Mouse (Mus musculus): ENCODE data around the gene Wdr86.

- TF ChIP-seq CTCF (IDR thresholded peaks at IDR 0.05; ENCODE audit: low read depth) = no peak
- no peak for TF ChIP-seq EP300 (optimal IDR thresholded peaks at IDR 0.05)
Observed at GRCm38 (mm10) chr5:24718076-24718475, 12.5 kb downstream of the Wdr86 start.

Measured in stomach, postnatal 0 days (tissue).